Mouse (Mus musculus) heart, embryonic 13.5 days (tissue): ENCODE measurements around the gene Ttc17. TPM values are rescaled to one million over a fixed set of nuclear protein-coding genes. Genes with fewer than 3 reads are reported as not detected.

ENCODE experiments used
- ATAC-seq: fragments of 200-750 bp; cut with Nextera tagmentation; 2 replicates; pipeline ENCODE4 v1.8.0; 2017; ENCODE audit warnings: moderate TSS enrichment; ENCODE audit not compliant: insufficient number of reproducible peaks, low FRiP score, low TSS enrichment; ENCODE audit errors: extremely low read depth
- H3K27ac ChIP-seq: fragments of 300-500 bp; sonication (generic); replicated peaks from 2 replicates; pipeline ENCODE4 v1.5.1; 2015; ENCODE audit warnings: moderate library complexity, mild to moderate bottlenecking, inconsistent platforms
- H3K27me3 ChIP-seq: fragments of 300-500 bp; sonication (generic); replicated peaks from 2 replicates; pipeline ENCODE4 v1.6.1; 2015; ENCODE audit warnings: mild to moderate bottlenecking, inconsistent platforms
- H3K36me3 ChIP-seq: fragments of 300-500 bp; sonication (generic); 2 replicates; pipeline ENCODE4 v1.6.1; 2015; ENCODE audit warnings: mild to moderate bottlenecking, inconsistent platforms
- H3K4me1 ChIP-seq: fragments of 300-500 bp; sonication (generic); 2 replicates; pipeline ENCODE4 v1.6.1; 2015; ENCODE audit warnings: inconsistent platforms
- H3K4me2 ChIP-seq: fragments of 300-500 bp; sonication (generic); 2 replicates; pipeline ENCODE4 v1.6.1; 2015; ENCODE audit warnings: inconsistent platforms, mild to moderate bottlenecking, moderate library complexity
- H3K4me3 ChIP-seq: fragments of 300-500 bp; sonication (generic); 2 replicates; pipeline ENCODE4 v1.5.1; 2015; ENCODE audit warnings: moderate library complexity, mild to moderate bottlenecking, inconsistent platforms
- H3K9ac ChIP-seq: fragments of 300-500 bp; sonication (generic); 2 replicates; pipeline ENCODE4 v1.6.1; 2015; ENCODE audit warnings: inconsistent platforms, mild to moderate bottlenecking, moderate library complexity
- H3K9me3 ChIP-seq: fragments of 300-500 bp; sonication (generic); 2 replicates; pipeline ENCODE4 v1.6.1; 2016; ENCODE audit warnings: inconsistent platforms
- WGBS: fragments of 180-500 bp; shearing (Covaris S2); methylation state at CpG from one replicate; pipeline ENCODE4 v1.1.7; 2015; ENCODE audit warnings: mixed read lengths; 5-methylcytosine and 5-hydroxymethylcytosine counted together
- polyA plus RNA-seq: library from polyadenylated mRNA; unstranded; fragments of >200 nt; fragmentation: Nextera tagmentation; extraction: Ambion mirVana; gene quantifications from 2 replicates; pipeline ENCODE4 v1.2.1, GENCODE M21; 2015

The Ttc17 gene
- polyA plus RNA-seq, 1 experiment from 2014 or later = 14.9 TPM

DNA sequence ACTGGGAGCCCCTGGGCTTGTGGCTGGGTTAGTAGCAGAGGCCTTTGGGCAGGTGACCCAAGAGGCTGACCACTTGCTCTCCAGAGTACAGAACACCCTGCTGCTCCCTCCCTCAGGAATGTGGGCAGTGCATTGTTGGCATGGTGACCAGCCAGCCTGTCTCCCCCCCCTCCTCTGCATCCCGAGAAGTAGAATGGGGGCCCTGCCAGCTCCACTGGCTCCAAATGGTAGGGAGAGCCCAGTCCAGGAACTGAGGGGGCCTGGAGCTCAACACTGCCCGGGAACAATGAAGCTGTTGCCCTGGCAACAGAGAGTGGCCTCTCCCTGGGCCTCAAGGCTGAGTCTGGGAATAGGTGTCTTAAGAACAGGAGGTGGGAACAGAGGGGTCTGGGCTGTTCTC, 117.3 kb downstream of the Ttc17 start:
- ATAC-seq = peak; percentile 59
- WGBS = 0% methylated on average over 2 of the region's 2 CpGs
- H3K4me3 ChIP-seq = no peak overlapping the region
- H3K4me1 ChIP-seq = peaks cover 32% of the 10 kb centered on the region
- H3K27ac ChIP-seq = no peak overlapping the region
- H3K9ac ChIP-seq = 0 out of 2 replicates have a peak overlapping the region, but pooled peaks have one; percentile 10
- H3K36me3 ChIP-seq = no peaks in the 10 kb centered on the region
- peaks cover 13% of the 10 kb centered on the region; the same call in 1 of the 2 replicates for H3K27me3 ChIP-seq
- H3K4me2 ChIP-seq = no peak overlapping the region; the same call in 1 of the 2 replicates
- no peaks in the 10 kb centered on the region for H3K9me3 ChIP-seq

DNA sequence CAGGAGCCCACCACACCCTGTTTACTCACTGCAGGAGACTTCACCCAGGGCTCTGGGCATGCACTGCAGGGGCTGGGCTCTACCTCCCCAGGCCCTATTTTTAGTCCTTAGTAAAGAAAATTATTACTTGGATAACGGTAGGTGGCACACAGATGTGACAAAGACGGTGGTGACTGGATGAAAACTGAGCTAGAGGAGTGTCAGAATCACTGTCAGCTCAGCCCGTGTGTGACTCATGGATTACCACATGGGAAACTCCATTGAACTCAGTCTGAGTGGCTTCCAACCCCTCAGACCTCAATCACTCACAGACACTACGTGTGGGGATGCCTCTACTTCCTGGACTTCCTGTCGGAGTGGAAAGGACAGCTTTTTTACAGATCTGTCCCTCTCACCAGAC, 118.4 kb downstream of the Ttc17 start:
- Histone ChIP-seq H3K27me3 (peaks cover 13% of the 10 kb centered on the region; the same call in 1 of the 2 replicates), H3K9ac (no peak overlapping the region), H3K4me1 (peaks cover 36% of the 10 kb centered on the region), H3K27ac (no peak overlapping the region), H3K9me3 (no peaks in the 10 kb centered on the region), H3K4me3 (no peak overlapping the region), H3K4me2 (no peak overlapping the region), H3K36me3 (no peaks in the 10 kb centered on the region)
- WGBS = 21% methylated on average over 5 of the region's 5 CpGs
- no peak for ATAC-seq

DNA sequence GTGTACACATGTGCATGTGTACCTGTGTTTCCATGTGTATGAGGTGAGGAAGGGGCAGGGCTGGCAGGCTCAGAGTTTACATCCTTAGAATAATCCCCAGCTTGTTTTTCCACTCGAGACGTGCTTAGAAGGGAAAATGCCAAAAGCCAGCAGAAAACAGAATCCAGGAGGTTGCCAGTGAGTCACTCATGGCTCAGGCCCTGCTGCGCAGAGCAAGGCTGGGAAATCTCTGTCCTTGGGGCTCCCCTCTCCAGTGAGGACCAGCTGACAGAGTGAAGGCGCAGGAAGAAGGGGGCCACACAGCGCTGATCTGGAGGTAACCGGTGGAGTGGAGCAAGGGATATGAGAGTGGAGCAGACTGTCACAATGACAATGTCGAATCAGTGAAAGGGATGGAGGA, 119.1 kb downstream of the Ttc17 start:
- no peaks in the 10 kb centered on the region for H3K36me3 ChIP-seq
- H3K9me3 ChIP-seq = no peaks in the 10 kb centered on the region
- WGBS = 64% methylated on average over 7 of the region's 7 CpGs
- H3K4me3 ChIP-seq = no peak overlapping the region
- H3K27ac ChIP-seq = no peak overlapping the region
- H3K27me3 ChIP-seq = peaks cover 13% of the 10 kb centered on the region; the same call in 1 of the 2 replicates
- no peak overlapping the region for H3K4me2 ChIP-seq
- ATAC-seq = no peak
- peaks cover 36% of the 10 kb centered on the region for H3K4me1 ChIP-seq
- H3K9ac ChIP-seq = no peak overlapping the region

DNA sequence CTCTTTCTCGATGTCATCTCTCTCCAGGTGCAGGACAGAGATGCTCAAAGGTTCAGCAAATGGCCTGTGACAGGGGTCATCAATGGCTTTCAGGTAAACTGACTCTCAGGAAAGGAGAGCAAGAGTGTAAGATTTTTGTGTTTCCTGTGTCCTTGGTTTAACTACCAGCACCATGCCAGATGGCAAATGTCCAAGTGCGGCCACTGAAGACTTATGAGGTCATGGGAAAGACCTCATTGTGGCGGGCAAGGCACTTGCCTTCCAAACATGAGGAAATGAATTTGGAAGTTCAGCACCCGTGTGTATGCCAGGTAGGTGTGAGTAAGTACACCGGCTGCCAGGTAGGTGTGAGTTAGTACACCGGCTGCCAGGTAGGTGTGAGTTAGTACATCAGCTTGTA, 123.0 kb downstream of the Ttc17 start:
- 68% methylated on average over 6 of the region's 6 CpGs for WGBS
- Histone ChIP-seq H3K27ac (no peak overlapping the region), H3K4me2 (no peak overlapping the region), H3K4me1 (peaks cover 17% of the 10 kb centered on the region), H3K36me3 (no peaks in the 10 kb centered on the region), H3K4me3 (no peak overlapping the region), H3K9me3 (no peaks in the 10 kb centered on the region), H3K9ac (no peak overlapping the region), H3K27me3 (peaks cover 29% of the 10 kb centered on the region)
- no peak for ATAC-seq

DNA sequence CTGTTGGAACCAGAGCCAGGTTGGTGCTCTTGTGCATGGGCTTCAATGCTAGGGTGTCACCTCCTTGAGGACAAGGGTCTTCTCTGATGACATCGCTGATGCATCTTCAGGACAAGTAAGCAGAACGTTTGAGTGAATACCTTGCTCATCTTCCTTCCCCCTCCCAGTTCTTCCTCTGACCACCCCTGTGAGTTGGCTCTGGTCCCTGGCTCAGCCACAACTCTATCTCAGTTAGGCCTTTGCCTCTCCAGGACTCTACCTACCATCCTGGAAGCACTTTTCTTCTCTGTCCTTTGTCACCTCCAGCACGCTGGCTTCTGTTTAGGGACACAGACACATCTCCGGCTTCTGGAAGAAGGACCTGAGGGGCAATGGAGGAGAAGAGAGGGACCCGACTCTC, 126.9 kb downstream of the Ttc17 start:
- peaks cover 45% of the 10 kb centered on the region for H3K27me3 ChIP-seq
- WGBS = 64% methylated on average over 5 of the region's 5 CpGs
- ATAC-seq = no peak
- H3K27ac ChIP-seq = no peak overlapping the region
- peaks cover 4% of the 10 kb centered on the region; the same call in 1 of the 2 replicates for H3K4me1 ChIP-seq
- H3K9ac ChIP-seq = no peak overlapping the region
- H3K9me3 ChIP-seq = no peaks in the 10 kb centered on the region
- no peaks in the 10 kb centered on the region for H3K36me3 ChIP-seq
- no peak overlapping the region for H3K4me2 ChIP-seq
- H3K4me3 ChIP-seq = no peak overlapping the region

DNA sequence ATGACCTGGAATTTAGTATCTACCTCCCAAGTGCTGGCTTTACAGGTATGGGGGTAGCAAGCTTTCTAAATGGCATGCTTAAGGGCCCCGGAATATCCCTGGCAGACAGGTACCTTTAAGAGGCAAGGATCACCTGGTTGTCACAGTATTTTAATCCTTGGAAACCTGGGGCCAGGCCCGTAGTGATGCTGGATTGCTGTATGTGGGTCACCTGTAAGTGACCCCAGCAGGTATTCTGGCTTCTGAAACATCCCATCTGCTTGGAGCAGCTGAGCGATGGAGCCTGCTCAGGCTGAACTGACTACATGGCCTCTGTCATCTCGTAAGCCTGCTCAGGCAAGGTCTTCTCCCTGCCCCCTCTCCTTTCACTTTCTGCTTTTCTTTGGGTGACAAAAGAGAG, 130.4 kb downstream of the Ttc17 start:
- H3K9ac ChIP-seq = no peak overlapping the region
- H3K4me2 ChIP-seq = no peak overlapping the region
- H3K4me3 ChIP-seq = no peak overlapping the region
- peaks cover 8% of the 10 kb centered on the region for H3K4me1 ChIP-seq
- H3K36me3 ChIP-seq = no peaks in the 10 kb centered on the region
- H3K9me3 ChIP-seq = no peaks in the 10 kb centered on the region
- H3K27me3 ChIP-seq = peaks cover 72% of the 10 kb centered on the region
- H3K27ac ChIP-seq = no peak overlapping the region
- WGBS = 70% methylated on average over 4 of the region's 4 CpGs
- no peak for ATAC-seq

DNA sequence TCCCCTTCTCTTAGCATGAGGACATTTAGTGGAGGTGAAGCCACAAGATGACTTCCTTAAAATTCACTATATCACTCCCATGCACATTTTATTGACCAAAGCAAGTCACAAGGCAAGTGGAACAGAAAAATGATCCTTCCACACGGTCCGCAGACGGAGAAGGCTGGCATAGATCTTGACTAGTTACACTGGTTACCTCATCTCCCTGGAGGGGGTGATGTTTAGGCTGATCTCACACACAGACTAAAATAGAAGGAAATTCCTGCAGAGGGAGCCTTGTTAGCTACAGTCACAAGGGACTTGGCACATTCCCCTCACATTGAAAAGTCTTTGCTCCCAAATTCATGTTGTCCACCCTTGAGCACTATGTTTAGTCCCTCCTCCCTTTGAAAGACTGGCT, 130.8 kb downstream of the Ttc17 start:
- no peak overlapping the region for H3K4me3 ChIP-seq

DNA sequence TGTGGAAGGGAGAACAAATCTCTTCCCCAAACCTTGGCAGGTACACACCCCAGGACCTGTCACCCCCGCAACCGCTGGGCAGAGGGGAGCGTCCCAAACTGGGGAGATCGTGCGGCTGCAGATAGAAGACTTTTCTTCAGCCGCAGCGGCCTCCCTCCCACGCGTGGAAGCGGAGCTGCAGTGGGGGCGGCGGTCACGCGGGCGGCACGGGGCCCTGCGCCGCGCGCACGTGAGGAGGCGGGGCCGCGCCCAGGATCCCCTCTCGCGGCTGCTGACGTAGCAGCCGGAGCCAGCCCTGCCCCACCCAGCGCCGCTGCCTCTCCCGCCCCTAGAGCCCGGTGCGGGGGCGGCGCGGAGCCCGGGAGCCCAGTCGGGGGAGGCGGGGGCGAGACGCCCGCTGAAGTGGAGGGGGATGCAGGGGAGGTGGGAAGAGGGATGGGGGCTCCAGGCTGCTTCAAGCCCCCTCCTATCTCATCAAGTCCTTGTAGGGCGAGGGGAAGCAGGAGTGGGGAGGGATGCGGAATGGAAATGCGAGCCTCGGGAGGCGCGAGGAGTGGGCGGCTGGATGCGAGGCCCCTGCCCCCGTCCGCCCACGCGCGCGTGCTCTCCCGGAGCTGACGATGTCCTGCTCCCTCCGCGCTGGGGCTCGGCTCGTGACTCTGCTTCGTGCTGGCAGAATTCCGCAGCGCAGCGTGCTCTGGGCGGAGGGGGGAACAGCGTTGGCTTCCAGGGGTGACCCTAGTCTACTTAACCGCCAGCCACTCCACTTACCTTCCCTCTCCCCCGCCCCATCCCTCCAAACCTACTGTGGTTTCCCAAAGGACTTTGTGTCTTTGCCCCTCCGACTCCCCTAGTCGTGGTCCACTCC, 133.1 kb downstream of the Ttc17 start:
- Histone ChIP-seq H3K9ac (peak overlapping the region; percentile 85), H3K27me3 (peaks cover 61% of the 10 kb centered on the region), H3K4me1 (peaks cover 8% of the 10 kb centered on the region), H3K36me3 (no peaks in the 10 kb centered on the region), H3K4me2 (peak overlapping the region; percentile 96), H3K9me3 (no peaks in the 10 kb centered on the region), H3K27ac (peak overlapping the region; percentile 12; the same call in 1 of the 2 replicates), H3K4me3 (peak overlapping the region; percentile 65)
- peak; percentile 89 for ATAC-seq
- WGBS = under 1% methylated on average over 68 of the region's 72 CpGs

More for the DNA sequence above, 130.8 kb downstream of the Ttc17 start:
- 69% methylated on average over 3 of the region's 3 CpGs for WGBS
- H3K4me2 ChIP-seq = no peak overlapping the region
- H3K9me3 ChIP-seq = no peaks in the 10 kb centered on the region
- ATAC-seq = no peak
- no peaks in the 10 kb centered on the region for H3K36me3 ChIP-seq
- peaks cover 72% of the 10 kb centered on the region for H3K27me3 ChIP-seq
- H3K9ac ChIP-seq = no peak overlapping the region
- no peak overlapping the region for H3K27ac ChIP-seq
- H3K4me1 ChIP-seq = peaks cover 8% of the 10 kb centered on the region

DNA sequence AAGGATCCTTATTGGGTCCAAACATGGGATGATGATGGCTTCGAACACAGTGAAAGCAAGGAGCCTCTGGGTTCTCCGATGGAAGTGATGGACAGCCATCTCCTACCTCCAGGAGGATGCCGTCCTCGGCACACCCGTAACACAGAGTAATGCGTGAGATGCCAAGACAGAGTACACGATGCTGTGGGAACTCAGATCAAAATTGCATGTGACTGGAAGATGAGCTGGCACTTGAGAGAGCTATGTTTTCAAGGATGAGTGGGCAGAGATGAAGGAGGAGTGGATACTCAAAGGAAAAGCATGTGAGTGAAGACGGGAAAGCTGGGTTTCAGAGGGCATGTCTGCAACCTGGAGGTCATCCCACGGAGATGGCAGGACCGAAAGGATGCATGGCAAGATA, 135.3 kb downstream of the Ttc17 start:
- no peak for ATAC-seq
- Histone ChIP-seq H3K4me2 (no peak overlapping the region), H3K4me1 (peaks cover 30% of the 10 kb centered on the region), H3K9me3 (no peaks in the 10 kb centered on the region), H3K27me3 (peaks cover 66% of the 10 kb centered on the region), H3K27ac (no peak overlapping the region), H3K36me3 (no peaks in the 10 kb centered on the region), H3K9ac (no peak overlapping the region), H3K4me3 (no peak overlapping the region)
- 86% methylated on average over 10 of the region's 10 CpGs for WGBS

DNA sequence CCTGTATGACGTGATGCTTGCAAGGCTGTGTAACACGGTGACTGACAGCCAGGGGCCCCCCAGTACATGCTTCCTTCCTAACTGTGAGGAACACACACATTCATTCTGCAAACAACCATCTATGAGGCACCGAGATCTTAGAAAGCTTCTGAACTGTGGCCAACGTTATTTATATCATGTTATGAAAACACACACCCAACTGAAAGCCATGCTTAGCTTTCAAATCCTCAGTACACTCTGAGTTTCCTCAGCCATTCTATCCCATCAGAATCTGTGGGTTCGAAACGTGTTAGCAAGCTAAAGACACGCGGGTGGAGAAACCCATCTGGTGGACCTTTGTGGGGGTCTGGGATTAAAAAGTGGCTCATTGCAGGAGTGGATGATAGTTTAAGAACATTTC, 137.7 kb downstream of the Ttc17 start:
- no peaks in the 10 kb centered on the region for H3K9me3 ChIP-seq
- H3K9ac ChIP-seq = no peak overlapping the region
- H3K36me3 ChIP-seq = no peaks in the 10 kb centered on the region
- H3K27me3 ChIP-seq = peaks cover 48% of the 10 kb centered on the region
- WGBS = 78% methylated on average over 8 of the region's 8 CpGs
- no peak overlapping the region for H3K4me3 ChIP-seq
- H3K4me1 ChIP-seq = peaks cover 47% of the 10 kb centered on the region
- no peak overlapping the region for H3K27ac ChIP-seq
- ATAC-seq = no peak
- no peak overlapping the region for H3K4me2 ChIP-seq

DNA sequence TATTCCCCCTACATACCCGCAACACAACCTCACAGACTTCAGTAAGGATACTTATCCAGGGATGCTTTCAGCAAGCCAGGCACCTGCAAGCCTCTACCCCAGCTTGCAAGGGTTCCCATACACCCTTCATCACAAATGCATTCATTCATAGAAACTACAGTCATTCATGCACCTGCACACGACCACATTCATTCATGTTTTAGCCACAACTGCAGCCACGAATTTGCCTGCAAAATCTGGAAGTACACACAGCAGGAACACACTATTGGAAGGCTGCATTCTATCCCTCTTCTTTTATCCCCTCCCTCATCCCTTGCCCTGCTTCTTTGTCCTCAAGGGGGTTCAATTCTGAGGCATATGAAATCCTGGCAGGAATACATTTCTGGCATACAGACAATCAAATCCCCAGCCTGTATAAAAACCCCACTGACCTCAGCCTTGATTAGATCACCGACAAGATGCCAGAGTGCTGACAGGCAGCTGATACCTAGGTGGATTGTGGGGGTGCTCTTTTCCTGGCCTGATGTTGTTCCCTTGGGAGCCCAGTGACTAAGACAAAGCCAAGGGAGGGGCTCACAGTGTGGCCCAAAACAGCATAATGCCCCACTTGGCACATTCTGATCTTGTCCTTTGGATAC, 139.2 kb downstream of the Ttc17 start:
- no peak overlapping the region for H3K4me3 ChIP-seq
- H3K4me2 ChIP-seq = no peak overlapping the region
- peaks cover 50% of the 10 kb centered on the region for H3K4me1 ChIP-seq
- ATAC-seq = no peak
- no peaks in the 10 kb centered on the region for H3K9me3 ChIP-seq
- 25% methylated on average over 4 of the region's 4 CpGs for WGBS
- H3K9ac ChIP-seq = no peak overlapping the region; the same call in none of the 2 replicates
- no peaks in the 10 kb centered on the region for H3K36me3 ChIP-seq
- H3K27me3 ChIP-seq = peaks cover 34% of the 10 kb centered on the region
- H3K27ac ChIP-seq = no peak overlapping the region
